Mouse (Mus musculus): ENCODE results near the gene Hivep3. TPM values are rescaled to one million over a fixed set of nuclear protein-coding genes. Genes with fewer than 3 reads are reported as not detected.

The Hivep3 gene
- polyA plus RNA-seq, 1 experiment from 2014 or later = 0.84 TPM

DNA sequence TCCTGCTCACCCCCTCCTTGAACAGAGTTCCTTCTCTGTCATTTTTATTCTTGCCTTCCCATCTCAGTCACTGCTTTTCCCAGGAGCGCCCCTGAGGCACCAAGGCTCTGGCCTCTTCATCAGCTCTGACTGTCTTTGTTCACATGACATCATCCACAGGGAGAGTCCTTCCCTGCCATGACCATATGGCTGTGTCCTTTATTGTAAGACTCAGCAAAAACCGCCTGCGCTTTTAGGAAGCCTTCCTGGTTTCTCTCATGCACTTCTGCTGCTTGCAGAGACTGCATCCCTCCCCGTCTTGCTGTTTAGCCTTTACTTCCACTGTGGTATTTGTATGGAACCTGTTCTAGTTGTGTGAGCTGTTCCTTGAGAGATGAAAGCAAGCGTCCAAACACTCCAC is 216.6 kb downstream of the Hivep3 start:
- no peaks in the 10 kb centered on the region for H3K27me3 ChIP-seq
- no peak for ATAC-seq (ENCODE audit: insufficient number of reproducible peaks, insufficient read depth, low FRiP score, low TSS enrichment, low read depth)
- WGBS = 76% methylated on average over 5 of the region's 5 CpGs
- no peaks in the 10 kb centered on the region; the same call in 1 of the 2 replicates for H3K9me3 ChIP-seq
- no peak overlapping the region for H3K4me3 ChIP-seq (replicated peaks)
- no peaks in the 10 kb centered on the region for H3K36me3 ChIP-seq
- H3K27ac ChIP-seq = no peak overlapping the region
- H3K4me1 ChIP-seq (replicated peaks) = peaks cover 8% of the 10 kb centered on the region; the same call in 1 of the 2 replicates
- H3K9ac ChIP-seq (replicated peaks) = no peak overlapping the region
- H3K4me2 ChIP-seq = no peak overlapping the region

- ATAC-seq (ENCODE audit: insufficient number of reproducible peaks, insufficient read depth, low FRiP score, low TSS enrichment, low read depth) = no peak
- Histone ChIP-seq H3K9me3 (no peaks in the 10 kb centered on the region), H3K4me2 (no peak overlapping the region), H3K36me3 (no peaks in the 10 kb centered on the region), H3K4me1 (replicated peaks) (peaks cover 8% of the 10 kb centered on the region; the same call in 1 of the 2 replicates), H3K9ac (replicated peaks) (no peak overlapping the region), H3K27me3 (no peaks in the 10 kb centered on the region), H3K4me3 (replicated peaks) (no peak overlapping the region), H3K27ac (no peak overlapping the region)
- 88% methylated on average over 1 of the region's 1 CpGs for WGBS
These were observed 217.5 kb downstream of the Hivep3 start for GRCm38 (mm10) chr4:119951081-119951480.

- Histone ChIP-seq H3K27me3 (no peaks in the 10 kb centered on the region), H3K36me3 (no peaks in the 10 kb centered on the region), H3K4me1 (replicated peaks) (no peaks in the 10 kb centered on the region), H3K9me3 (no peaks in the 10 kb centered on the region), H3K4me2 (no peak overlapping the region), H3K27ac (no peak overlapping the region), H3K9ac (replicated peaks) (no peak overlapping the region), H3K4me3 (replicated peaks) (no peak overlapping the region)
- 89% methylated on average over 7 of the region's 7 CpGs for WGBS
- no peak for ATAC-seq (ENCODE audit: insufficient number of reproducible peaks, insufficient read depth, low FRiP score, low TSS enrichment, low read depth)
These were observed 221.4 kb downstream of the Hivep3 start for GRCm38 (mm10) chr4:119955008-119955407.

GRCm38 (mm10) chr4:119957970-119958369 is 224.4 kb downstream of the Hivep3 start:
- Histone ChIP-seq H3K27ac (no peak overlapping the region), H3K4me3 (replicated peaks) (no peak overlapping the region), H3K27me3 (no peaks in the 10 kb centered on the region), H3K36me3 (no peaks in the 10 kb centered on the region), H3K4me1 (replicated peaks) (no peaks in the 10 kb centered on the region), H3K9me3 (no peaks in the 10 kb centered on the region), H3K9ac (replicated peaks) (no peak overlapping the region), H3K4me2 (no peak overlapping the region)
- WGBS = 79% methylated on average over 2 of the region's 2 CpGs
- no peak for ATAC-seq (ENCODE audit: insufficient number of reproducible peaks, insufficient read depth, low FRiP score, low TSS enrichment, low read depth)

- WGBS = 74% methylated on average over 7 of the region's 7 CpGs
- Histone ChIP-seq H3K4me2 (no peak overlapping the region), H3K36me3 (no peaks in the 10 kb centered on the region), H3K4me1 (replicated peaks) (no peaks in the 10 kb centered on the region), H3K27me3 (no peaks in the 10 kb centered on the region), H3K9ac (replicated peaks) (no peak overlapping the region), H3K27ac (no peak overlapping the region), H3K9me3 (no peaks in the 10 kb centered on the region), H3K4me3 (replicated peaks) (no peak overlapping the region)
- ATAC-seq (ENCODE audit: insufficient number of reproducible peaks, insufficient read depth, low FRiP score, low TSS enrichment, low read depth) = no peak
These were observed 225.7 kb downstream of the Hivep3 start for GRCm38 (mm10) chr4:119959293-119959692.

DNA sequence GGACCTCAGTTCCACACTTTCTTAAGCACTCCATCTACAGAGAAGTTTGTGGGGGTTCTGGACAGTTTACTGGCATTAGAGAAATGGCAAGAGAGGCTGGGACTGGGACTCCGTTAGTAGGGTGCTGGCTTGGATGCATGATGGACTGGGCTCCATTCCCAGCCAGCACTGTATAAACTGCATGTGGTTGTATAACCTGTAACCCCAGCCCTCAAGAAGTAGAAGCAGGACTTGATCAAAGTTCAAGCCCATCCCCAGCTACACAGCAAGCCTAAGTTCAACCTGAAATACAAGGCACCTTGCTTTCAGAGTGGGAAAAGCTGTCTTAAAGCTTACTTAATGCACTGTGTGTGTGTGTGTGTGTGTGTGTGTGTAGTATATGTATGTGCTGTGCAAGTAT is 226.3 kb downstream of the Hivep3 start:
- ATAC-seq (ENCODE audit: insufficient number of reproducible peaks, insufficient read depth, low FRiP score, low TSS enrichment, low read depth) = no peak
- no peak overlapping the region for H3K4me2 ChIP-seq
- no peaks in the 10 kb centered on the region for H3K4me1 ChIP-seq (replicated peaks)
- no peaks in the 10 kb centered on the region for H3K27me3 ChIP-seq
- no peaks in the 10 kb centered on the region for H3K36me3 ChIP-seq
- H3K4me3 ChIP-seq (replicated peaks) = no peak overlapping the region
- H3K9me3 ChIP-seq = no peaks in the 10 kb centered on the region
- H3K27ac ChIP-seq = no peak overlapping the region
- WGBS = 93% methylated on average over 1 of the region's 1 CpGs
- H3K9ac ChIP-seq (replicated peaks) = no peak overlapping the region

- H3K36me3 ChIP-seq = no peaks in the 10 kb centered on the region
- no peaks in the 10 kb centered on the region for H3K4me1 ChIP-seq (replicated peaks)
- H3K27me3 ChIP-seq = no peaks in the 10 kb centered on the region
- no peak for ATAC-seq (ENCODE audit: insufficient number of reproducible peaks, insufficient read depth, low FRiP score, low TSS enrichment, low read depth)
- no peak overlapping the region for H3K27ac ChIP-seq
- H3K4me2 ChIP-seq = no peak overlapping the region
- 69% methylated on average over 6 of the region's 6 CpGs for WGBS
- H3K4me3 ChIP-seq (replicated peaks) = no peak overlapping the region
- no peak overlapping the region for H3K9ac ChIP-seq (replicated peaks)
- H3K9me3 ChIP-seq = no peaks in the 10 kb centered on the region
These were observed 226.9 kb downstream of the Hivep3 start for GRCm38 (mm10) chr4:119960523-119960922.

DNA sequence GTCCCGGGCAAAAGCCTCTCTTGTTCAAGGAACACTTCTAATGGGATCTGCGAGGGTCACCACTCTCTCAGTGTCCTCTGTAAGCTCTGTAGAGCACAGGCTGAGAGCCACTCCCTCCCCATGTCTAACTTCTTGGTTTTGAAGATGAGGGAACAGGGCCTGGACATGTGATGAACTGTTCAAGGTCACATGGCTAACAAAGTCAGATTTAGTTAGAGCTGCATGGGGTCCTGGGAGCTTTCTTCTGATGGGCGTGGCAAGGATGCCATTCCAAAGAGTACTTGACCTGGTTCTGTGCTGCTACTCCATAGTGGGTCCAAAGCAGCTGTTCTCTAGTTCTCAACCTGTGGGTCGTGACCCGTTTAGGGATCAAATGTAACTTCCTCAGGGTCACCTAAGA is 227.6 kb downstream of the Hivep3 start:
- no peak overlapping the region for H3K9ac ChIP-seq (replicated peaks)
- no peak for ATAC-seq (ENCODE audit: insufficient number of reproducible peaks, insufficient read depth, low FRiP score, low TSS enrichment, low read depth)
- H3K4me3 ChIP-seq (replicated peaks) = no peak overlapping the region
- no peak overlapping the region for H3K4me2 ChIP-seq
- no peak overlapping the region for H3K27ac ChIP-seq
- 0 out of 2 replicates have a peak, but pooled peaks cover 4% of the 10 kb centered on the region for H3K4me1 ChIP-seq (replicated peaks)
- H3K9me3 ChIP-seq = no peaks in the 10 kb centered on the region
- WGBS = 77% methylated on average over 5 of the region's 5 CpGs
- no peaks in the 10 kb centered on the region for H3K36me3 ChIP-seq
- H3K27me3 ChIP-seq = no peaks in the 10 kb centered on the region

DNA sequence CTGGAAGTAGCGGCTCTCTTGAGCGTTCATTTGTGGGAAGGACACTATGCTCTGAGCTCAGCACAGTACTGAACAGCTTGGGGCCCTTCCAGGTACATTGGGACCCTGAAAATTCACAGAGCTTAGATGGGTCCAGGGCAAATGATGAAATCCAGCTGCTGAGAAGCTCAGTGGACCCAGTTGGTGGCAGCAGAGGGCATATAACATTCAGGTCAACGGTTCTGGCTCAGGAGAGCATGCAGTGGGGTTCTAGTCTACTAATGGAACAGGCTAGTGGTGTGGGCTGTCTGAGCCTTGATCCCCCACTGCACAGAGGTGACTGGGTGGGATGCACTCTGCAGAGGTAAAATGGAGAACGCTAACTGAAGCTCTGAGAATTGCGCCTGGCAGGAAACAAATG is 228.5 kb downstream of the Hivep3 start:
- WGBS = 77% methylated on average over 5 of the region's 5 CpGs
- no peak overlapping the region for H3K27ac ChIP-seq
- no peak for ATAC-seq (ENCODE audit: insufficient number of reproducible peaks, insufficient read depth, low FRiP score, low TSS enrichment, low read depth)

DNA sequence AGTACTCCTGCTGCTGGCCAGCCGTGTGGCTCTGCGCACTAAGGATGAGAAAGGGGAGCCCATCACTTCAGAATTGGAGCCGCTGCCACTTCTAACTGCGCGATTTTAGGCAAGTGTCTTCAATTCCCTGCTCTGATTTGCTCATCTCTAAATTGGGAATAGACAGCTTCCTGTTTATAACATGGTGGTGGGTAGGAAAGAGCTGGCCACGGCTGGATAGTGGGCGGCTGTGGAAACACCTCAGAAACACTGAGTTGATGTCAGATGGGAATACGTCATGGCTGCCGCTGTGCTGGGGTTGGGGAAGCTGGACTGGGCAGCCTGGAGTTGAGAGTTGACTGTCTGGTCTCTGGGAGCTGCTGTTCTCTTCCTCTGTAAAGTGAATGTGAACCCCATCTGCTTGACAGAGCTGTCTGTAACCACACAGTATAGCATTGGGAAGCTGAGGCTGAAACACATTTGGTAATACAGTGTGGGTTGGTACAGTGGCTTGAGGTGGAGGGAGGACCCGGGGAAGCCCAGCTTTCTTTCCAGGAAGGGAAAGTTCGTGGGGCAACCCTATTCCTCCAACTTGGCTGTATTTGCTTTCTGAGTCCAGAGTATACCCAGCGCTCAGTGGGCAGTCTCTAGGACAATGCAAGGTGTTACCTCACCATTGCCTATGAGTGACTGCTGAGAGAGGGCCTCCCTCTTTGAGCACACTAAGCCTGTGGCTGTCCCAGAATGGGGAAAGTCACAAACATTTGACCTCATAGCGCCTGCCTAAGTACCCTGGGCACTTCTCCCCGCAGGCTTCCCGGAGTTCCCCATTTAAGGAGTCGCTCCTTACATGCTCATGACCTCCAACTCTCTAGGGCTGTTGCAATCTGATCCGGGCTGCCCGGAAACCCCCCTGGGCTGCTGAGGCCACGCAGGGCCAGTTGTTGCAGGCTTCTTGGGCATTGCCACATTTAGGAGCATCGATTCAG is 232.8 kb downstream of the Hivep3 start:
- no peak overlapping the region for H3K9ac ChIP-seq (replicated peaks)
- 0 out of 2 replicates have a peak, but pooled peaks cover 3% of the 10 kb centered on the region for H3K27me3 ChIP-seq
- no peaks in the 10 kb centered on the region for H3K9me3 ChIP-seq
- no peak for ATAC-seq (ENCODE audit: insufficient number of reproducible peaks, insufficient read depth, low FRiP score, low TSS enrichment, low read depth)
- WGBS = 53% methylated on average over 20 of the region's 20 CpGs
- H3K4me2 ChIP-seq = no peak overlapping the region; the same call in 1 of the 2 replicates
- H3K36me3 ChIP-seq = no peaks in the 10 kb centered on the region
- no peak overlapping the region for H3K27ac ChIP-seq
- peaks cover 20% of the 10 kb centered on the region for H3K4me1 ChIP-seq (replicated peaks)
- H3K4me3 ChIP-seq (replicated peaks) = no peak overlapping the region

More for the DNA sequence above, 228.5 kb downstream of the Hivep3 start:
- Histone ChIP-seq H3K4me3 (replicated peaks) (no peak overlapping the region), H3K36me3 (no peaks in the 10 kb centered on the region), H3K4me2 (no peak overlapping the region), H3K4me1 (replicated peaks) (peaks cover 14% of the 10 kb centered on the region), H3K27me3 (no peaks in the 10 kb centered on the region), H3K9ac (replicated peaks) (no peak overlapping the region), H3K9me3 (no peaks in the 10 kb centered on the region)

DNA sequence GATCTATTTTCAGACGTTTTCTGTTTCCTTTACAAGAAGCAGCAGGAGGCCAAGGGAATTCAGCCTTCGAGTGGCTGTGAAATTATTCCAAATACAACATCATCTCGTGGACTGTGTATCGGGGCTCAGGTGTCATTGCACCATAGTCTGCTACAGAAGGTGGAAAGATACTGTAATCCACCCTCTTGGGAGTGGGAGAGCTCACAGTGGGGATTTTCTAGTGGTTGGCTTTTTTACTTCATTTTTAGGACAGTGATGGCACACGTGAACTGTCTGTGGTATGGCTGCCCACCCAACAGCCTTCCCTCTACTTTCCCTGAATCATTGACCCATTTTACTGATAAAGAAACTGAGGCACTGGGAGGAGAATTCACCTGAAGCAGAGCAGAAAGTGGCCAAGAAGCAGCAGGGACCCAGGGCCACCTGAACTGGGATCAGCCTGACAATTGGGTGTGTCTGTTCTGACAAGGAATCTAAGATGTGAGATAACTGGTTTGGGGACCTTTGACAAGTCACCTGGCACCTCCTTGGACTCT is 233.6 kb downstream of the Hivep3 start:
- Histone ChIP-seq H3K4me1 (replicated peaks) (peaks cover 20% of the 10 kb centered on the region), H3K27ac (no peak overlapping the region), H3K27me3 (0 out of 2 replicates have a peak, but pooled peaks cover 3% of the 10 kb centered on the region), H3K9me3 (no peaks in the 10 kb centered on the region), H3K4me3 (replicated peaks) (no peak overlapping the region), H3K9ac (replicated peaks) (no peak overlapping the region), H3K4me2 (no peak overlapping the region; the same call in 1 of the 2 replicates), H3K36me3 (no peaks in the 10 kb centered on the region)
- WGBS = 54% methylated on average over 5 of the region's 5 CpGs
- ATAC-seq (ENCODE audit: insufficient number of reproducible peaks, insufficient read depth, low FRiP score, low TSS enrichment, low read depth) = no peak

All from limb, embryonic 12.5 days (tissue).